Mouse (Mus musculus) limb, embryonic 12.5 days (tissue): Measurements from ENCODE around the gene Rad9b. TPM values are rescaled to one million over a fixed set of nuclear protein-coding genes. Genes with fewer than 3 reads are reported as not detected.

Experiments
- ATAC-seq: fragments of 200-750 bp; cut with Nextera tagmentation; 2 replicates; pipeline ENCODE4 v1.8.0; 2017; ENCODE audit warnings: low read depth, moderate TSS enrichment; ENCODE audit not compliant: insufficient number of reproducible peaks, insufficient read depth, low FRiP score, low TSS enrichment
- H3K27ac ChIP-seq: fragments of 300-500 bp; sonication (generic); 2 replicates; pipeline ENCODE4 v1.5.1; 2016; ENCODE audit warnings: mild to moderate bottlenecking, moderate library complexity
- H3K27me3 ChIP-seq: fragments of 300-500 bp; sonication (generic); 2 replicates; pipeline ENCODE4 v1.6.1; 2016; ENCODE audit warnings: mild to moderate bottlenecking, moderate library complexity
- H3K36me3 ChIP-seq: fragments of 300-500 bp; sonication (generic); 2 replicates; pipeline ENCODE4 v1.6.1; 2016; ENCODE audit warnings: mild to moderate bottlenecking, moderate library complexity
- H3K4me1 ChIP-seq: fragments of 300-500 bp; sonication (generic); replicated peaks from 2 replicates; pipeline ENCODE4 v1.6.1; 2016
- H3K4me2 ChIP-seq: fragments of 300-500 bp; sonication (generic); 2 replicates; pipeline ENCODE4 v1.6.1; 2016; ENCODE audit warnings: mild to moderate bottlenecking, moderate library complexity
- H3K4me3 ChIP-seq: fragments of 300-500 bp; sonication (generic); replicated peaks from 2 replicates; pipeline ENCODE4 v1.5.1; 2016; ENCODE audit warnings: mild to moderate bottlenecking
- H3K9ac ChIP-seq: fragments of 300-500 bp; sonication (generic); replicated peaks from 2 replicates; pipeline ENCODE4 v1.6.1; 2016; ENCODE audit warnings: mild to moderate bottlenecking, moderate library complexity
- H3K9me3 ChIP-seq: fragments of 300-500 bp; sonication (generic); 2 replicates; pipeline ENCODE4 v1.6.1; 2016; ENCODE audit warnings: mild to moderate bottlenecking, moderate library complexity
- WGBS: fragments of 180-500 bp; shearing (Covaris S2); methylation state at CpG from one replicate; pipeline ENCODE4 v1.1.7; 2016; 5-methylcytosine and 5-hydroxymethylcytosine counted together
- polyA plus RNA-seq: library from polyadenylated mRNA; unstranded; fragments of >200 nt; fragmentation: Nextera tagmentation; extraction: Ambion mirVana; gene quantifications from 2 replicates; pipeline ENCODE4 v1.2.1, GENCODE M21; 2016

The Rad9b gene
- polyA plus RNA-seq, 1 experiment from 2014 or later, result 15.8 TPM

GRCm38 (mm10) chr5:122391786-122392180, 37.8 kb upstream of the Rad9b start, which contains the start of gene Arpc3:
TSS of gene Arpc3 (plus strand) at chr5:122391878.
- 0 out of 2 replicates have a peak within 1 kb of the TSS, but pooled peaks have one; percentile 7 for H3K27ac ChIP-seq
- no peaks in the 10 kb centered on the region for H3K27me3 ChIP-seq
- H3K9me3 ChIP-seq, result no peaks in the 10 kb centered on the region
- peak within 1 kb of the TSS; percentile 82 for H3K4me3 ChIP-seq
- H3K4me2 ChIP-seq, result peak within 1 kb of the TSS; percentile 87
- WGBS, result 1% methylated on average over 39 of the region's 39 CpGs
- H3K36me3 ChIP-seq, result peaks cover 9% of the 10 kb centered on the region
- peak within 1 kb of the TSS; percentile 72 for H3K9ac ChIP-seq
- peak; percentile 59; the same call in 1 of the 2 replicates for ATAC-seq
- peaks cover 10% of the 10 kb centered on the region for H3K4me1 ChIP-seq

- H3K27ac ChIP-seq, result no peak overlapping the region
- 0 out of 2 replicates have a peak, but pooled peaks have one; percentile 57 for ATAC-seq
- peaks cover 10% of the 10 kb centered on the region for H3K4me1 ChIP-seq
- peaks cover 5% of the 10 kb centered on the region for H3K36me3 ChIP-seq
- H3K4me3 ChIP-seq, result peak overlapping the region; percentile 82
- H3K27me3 ChIP-seq, result no peaks in the 10 kb centered on the region
- peak overlapping the region; percentile 87 for H3K4me2 ChIP-seq
- no peaks in the 10 kb centered on the region for H3K9me3 ChIP-seq
- H3K9ac ChIP-seq, result no peak overlapping the region
- WGBS, result 55% methylated on average over 16 of the region's 16 CpGs
Observed at GRCm38 (mm10) chr5:122391178-122391785, 37.2 kb upstream of the Rad9b start.

- H3K4me3 ChIP-seq, result no peak overlapping the region
- no peaks in the 10 kb centered on the region for H3K27me3 ChIP-seq
- peaks cover 5% of the 10 kb centered on the region for H3K36me3 ChIP-seq
- no peaks in the 10 kb centered on the region for H3K9me3 ChIP-seq
- H3K4me2 ChIP-seq, result no peak overlapping the region
- H3K9ac ChIP-seq, result no peak overlapping the region
- no peak overlapping the region for H3K27ac ChIP-seq
- H3K4me1 ChIP-seq, result peaks cover 10% of the 10 kb centered on the region
- no peak for ATAC-seq
Observed at GRCm38 (mm10) chr5:122390671-122391070, 36.6 kb upstream of the Rad9b start.

GRCm38 (mm10) chr5:122390006-122390405, 36.0 kb upstream of the Rad9b start:
- Histone ChIP-seq H3K4me2 (no peak overlapping the region), H3K27me3 (no peaks in the 10 kb centered on the region), H3K9me3 (no peaks in the 10 kb centered on the region), H3K36me3 (peaks cover 5% of the 10 kb centered on the region), H3K4me1 (peaks cover 10% of the 10 kb centered on the region), H3K27ac (no peak overlapping the region), H3K4me3 (no peak overlapping the region), H3K9ac (no peak overlapping the region)
- ATAC-seq, result no peak
- WGBS, result 90% methylated on average over 5 of the region's 5 CpGs

- no peak for ATAC-seq
- H3K4me1 ChIP-seq, result no peaks in the 10 kb centered on the region
- no peak overlapping the region for H3K27ac ChIP-seq
- peaks cover 60% of the 10 kb centered on the region for H3K36me3 ChIP-seq
- WGBS, result 61% methylated on average over 11 of the region's 11 CpGs
- no peaks in the 10 kb centered on the region for H3K9me3 ChIP-seq
- no peak overlapping the region for H3K9ac ChIP-seq
- H3K4me3 ChIP-seq, result no peak overlapping the region
- no peak overlapping the region for H3K4me2 ChIP-seq
- H3K27me3 ChIP-seq, result no peaks in the 10 kb centered on the region
Observed at GRCm38 (mm10) chr5:122379374-122380155, 25.5 kb upstream of the Rad9b start.

- no peak overlapping the region for H3K9ac ChIP-seq
- H3K27me3 ChIP-seq, result no peaks in the 10 kb centered on the region
- no peaks in the 10 kb centered on the region for H3K9me3 ChIP-seq
- H3K27ac ChIP-seq, result no peak overlapping the region
- WGBS, result 92% methylated on average over 12 of the region's 12 CpGs
- peaks cover 70% of the 10 kb centered on the region for H3K36me3 ChIP-seq
- no peak overlapping the region for H3K4me3 ChIP-seq
- H3K4me2 ChIP-seq, result no peak overlapping the region
- peaks cover 6% of the 10 kb centered on the region for H3K4me1 ChIP-seq
- ATAC-seq, result no peak
Observed at GRCm38 (mm10) chr5:122378171-122378570, 24.1 kb upstream of the Rad9b start.

GRCm38 (mm10) chr5:122377101-122377833, 23.2 kb upstream of the Rad9b start:
- 97% methylated on average over 4 of the region's 4 CpGs for WGBS
- H3K9ac ChIP-seq, result no peak overlapping the region
- H3K27me3 ChIP-seq, result no peaks in the 10 kb centered on the region
- H3K4me1 ChIP-seq, result peaks cover 9% of the 10 kb centered on the region
- no peak for ATAC-seq
- H3K4me2 ChIP-seq, result no peak overlapping the region
- H3K4me3 ChIP-seq, result no peak overlapping the region
- no peaks in the 10 kb centered on the region for H3K9me3 ChIP-seq
- H3K36me3 ChIP-seq, result peaks cover 64% of the 10 kb centered on the region
- no peak overlapping the region for H3K27ac ChIP-seq

- no peaks in the 10 kb centered on the region for H3K9me3 ChIP-seq
- peak overlapping the region; percentile 75 for H3K4me3 ChIP-seq
- no peak for ATAC-seq
- peaks cover 16% of the 10 kb centered on the region for H3K4me1 ChIP-seq
- H3K9ac ChIP-seq, result peak overlapping the region; percentile 81
- peak overlapping the region; percentile 71 for H3K4me2 ChIP-seq
- WGBS, result 7% methylated on average over 5 of the region's 5 CpGs
- H3K27ac ChIP-seq, result peak overlapping the region; percentile 96; the same call in 1 of the 2 replicates
- H3K27me3 ChIP-seq, result no peaks in the 10 kb centered on the region
- H3K36me3 ChIP-seq, result peaks cover 46% of the 10 kb centered on the region
Observed at GRCm38 (mm10) chr5:122372878-122373277, 18.8 kb upstream of the Rad9b start.

- no peaks in the 10 kb centered on the region for H3K9me3 ChIP-seq
- H3K4me1 ChIP-seq, result peaks cover 16% of the 10 kb centered on the region
- peak within 1 kb of the TSS; percentile 75 for H3K4me3 ChIP-seq
- H3K27ac ChIP-seq, result peak within 1 kb of the TSS; percentile 96
- peaks cover 52% of the 10 kb centered on the region for H3K36me3 ChIP-seq
- H3K27me3 ChIP-seq, result no peaks in the 10 kb centered on the region
- under 1% methylated on average over 53 of the region's 53 CpGs for WGBS
- peak; percentile 94 for ATAC-seq
- H3K9ac ChIP-seq, result peak within 1 kb of the TSS; percentile 81
- H3K4me2 ChIP-seq, result peak within 1 kb of the TSS; percentile 71
Observed at GRCm38 (mm10) chr5:122372192-122372769, 18.2 kb upstream of the Rad9b start, which contains the start of gene Fam216a. TSS of gene Fam216a (minus strand) at chr5:122372364.

GRCm38 (mm10) chr5:122371591-122372191, 17.7 kb upstream of the Rad9b start, which contains the start of gene Gpn3:
TSS of gene Gpn3 (plus strand) at chr5:122371876.
- ATAC-seq, result peak; percentile 77
- peak within 1 kb of the TSS; percentile 71 for H3K4me2 ChIP-seq
- H3K4me1 ChIP-seq, result peaks cover 16% of the 10 kb centered on the region
- WGBS, result under 1% methylated on average over 40 of the region's 46 CpGs
- peaks cover 53% of the 10 kb centered on the region for H3K36me3 ChIP-seq
- H3K4me3 ChIP-seq, result peak within 1 kb of the TSS; percentile 75
- H3K9me3 ChIP-seq, result no peaks in the 10 kb centered on the region
- H3K27ac ChIP-seq, result peak within 1 kb of the TSS; percentile 96
- no peaks in the 10 kb centered on the region for H3K27me3 ChIP-seq
- H3K9ac ChIP-seq, result peak within 1 kb of the TSS; percentile 81
